9 mouse cellular contexts compared by ENCODE assay signal in the genomic region with DNA sequence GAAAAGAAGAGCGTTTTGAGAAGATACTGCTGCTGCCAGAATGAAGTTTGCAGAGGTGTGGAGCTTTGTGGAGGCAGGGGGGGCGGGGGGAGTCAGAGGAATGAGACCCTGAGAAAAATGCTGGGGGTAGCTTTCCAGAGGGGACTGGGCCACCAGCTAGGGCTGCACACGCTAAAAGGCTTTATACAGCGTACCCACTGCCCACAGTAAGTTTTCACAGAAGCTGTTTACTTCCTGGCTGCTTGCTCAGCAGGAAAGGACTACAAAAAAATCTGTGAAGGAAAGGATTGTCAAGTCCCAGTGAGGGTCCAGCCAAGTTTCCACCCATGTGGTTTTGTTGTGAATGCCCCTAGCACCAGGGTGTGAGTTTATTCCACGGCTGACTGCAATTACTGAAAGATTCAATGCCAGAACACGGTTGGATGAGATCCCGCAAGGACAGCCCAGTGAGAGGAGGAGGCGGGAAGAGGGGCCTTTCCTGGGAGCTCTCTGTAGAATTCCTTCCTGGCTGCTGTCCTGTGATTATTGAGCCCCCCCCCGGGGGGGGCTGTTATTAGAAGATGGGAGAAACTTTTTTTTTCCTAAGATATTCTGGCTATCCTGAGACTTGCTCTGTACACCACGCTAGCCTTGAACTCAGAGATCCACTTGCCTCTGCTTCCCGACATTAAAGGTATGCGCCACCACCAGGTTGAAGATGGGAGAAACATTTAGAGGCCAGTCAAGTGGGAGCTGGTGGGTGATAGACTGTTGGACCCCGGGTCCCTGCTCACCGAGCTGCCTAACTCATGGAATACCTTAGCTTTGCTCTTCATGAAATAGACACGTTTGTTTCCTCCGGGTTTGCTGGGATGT. TPM values are rescaled to one million over a fixed set of nuclear protein-coding genes. Genes with fewer than 3 reads are reported as not detected.
DNase-seq lines count a peak whose midpoint lies in the region; ATAC-seq and TF ChIP-seq lines count a peak whose summit lies in the region.
"Had no signal": no experiment of that assay in that cellular context is flagged by ENCODE, and none has a peak within 500 bp of the region (broad histone marks: within the 10 kb centered on the region; RNA-seq: fewer than 3 reads in every experiment).

No protein-coding gene starts in this region.

- no peaks in the 10 kb centered on the region for H3K27me3 ChIP-seq in stomach, embryonic 15.5 days (replicated peaks)
- no peaks in the 10 kb centered on the region for H3K27me3 ChIP-seq in stomach, postnatal 0 days (ENCODE audit: control insufficient read depth, insufficient read depth, low read length)
- no peaks in the 10 kb centered on the region for H3K27me3 ChIP-seq in neural tube, embryonic 14.5 days (ENCODE audit: control insufficient read depth, insufficient read depth, low read length)
- H3K27me3 ChIP-seq in intestine, postnatal 0 days (replicated peaks; ENCODE audit: control insufficient read depth, insufficient read depth, low read length) = no peaks in the 10 kb centered on the region

- peak overlapping the region; percentile 2; the same call in 1 of the 2 replicates for H3K4me2 ChIP-seq in stomach, embryonic 15.5 days
- H3K4me2 ChIP-seq in stomach, postnatal 0 days (replicated peaks; ENCODE audit: low read depth) = no peak overlapping the region
- no peak overlapping the region for H3K4me2 ChIP-seq in neural tube, embryonic 14.5 days (ENCODE audit: low read depth, low read length)
- H3K4me2 ChIP-seq in intestine, postnatal 0 days (replicated peaks; ENCODE audit: low read depth) = no peak overlapping the region

- no peak for ATAC-seq in stomach, embryonic 15.5 days (ENCODE audit: insufficient read depth, low FRiP score, low read depth)
- ATAC-seq in stomach, postnatal 0 days (ENCODE audit: low FRiP score, low TSS enrichment) = no peak
- ATAC-seq in neural tube, embryonic 14.5 days (ENCODE audit: low read depth) = peak; percentile 86
- ATAC-seq in inflammation-experienced regulatory T-cells, adult 6 months = no peak
- no peak for ATAC-seq in intestine, postnatal 0 days

- peak; percentile 15 for DNase-seq in cerebellum, adult 11-12 months
- DNase-seq in cerebellum, adult 11 months = no peak
- DNase-seq in stomach, postnatal 0 days (ENCODE audit: low spot score) = no peak
- DNase-seq in layer of hippocampus, postnatal 36 days = peak; percentile 23 to 24

- H3K27ac ChIP-seq in stomach, embryonic 15.5 days = no peak overlapping the region
- no peak overlapping the region for H3K27ac ChIP-seq in stomach, postnatal 0 days (replicated peaks)
- H3K27ac ChIP-seq in neural tube, embryonic 14.5 days (ENCODE audit: low read depth, low read length) = no peak overlapping the region
- no peak overlapping the region for H3K27ac ChIP-seq in intestine, postnatal 0 days (ENCODE audit: low read depth, low read length)

- H3K4me3 ChIP-seq in stomach, embryonic 15.5 days (replicated peaks) = no peak overlapping the region
- no peak overlapping the region for H3K4me3 ChIP-seq in stomach, postnatal 0 days (ENCODE audit: low read depth, low read length)
- H3K4me3 ChIP-seq in neural tube, embryonic 14.5 days (ENCODE audit: low read depth, low read length) = no peak overlapping the region
- H3K4me3 ChIP-seq in intestine, postnatal 0 days (ENCODE audit: low read depth, low read length) = no peak overlapping the region

- no peaks in the 10 kb centered on the region for H3K36me3 ChIP-seq in stomach, embryonic 15.5 days
- no peaks in the 10 kb centered on the region for H3K36me3 ChIP-seq in stomach, postnatal 0 days (ENCODE audit: control insufficient read depth, insufficient read depth, low read length)
- no peaks in the 10 kb centered on the region for H3K36me3 ChIP-seq in neural tube, embryonic 14.5 days (ENCODE audit: control insufficient read depth, insufficient read depth, low read length)
- H3K36me3 ChIP-seq in intestine, postnatal 0 days (ENCODE audit: control insufficient read depth, insufficient read depth) = no peaks in the 10 kb centered on the region

- no peak overlapping the region for H3K9ac ChIP-seq in stomach, embryonic 15.5 days
- no peak overlapping the region for H3K9ac ChIP-seq in stomach, postnatal 0 days (ENCODE audit: low read length)
- no peak overlapping the region for H3K9ac ChIP-seq in neural tube, embryonic 14.5 days (replicated peaks; ENCODE audit: low read depth, low read length)
- H3K9ac ChIP-seq in intestine, postnatal 0 days (ENCODE audit: low read depth, low read length) = no peak overlapping the region

- no peak for TF ChIP-seq CTCF in stomach, postnatal 0 days (IDR thresholded peaks at IDR 0.05; ENCODE audit: low read depth)
- TF ChIP-seq CTCF in intestine, postnatal 0 days (IDR thresholded peaks at IDR 0.05; ENCODE audit: low read depth) = no peak

- TF ChIP-seq EP300 in stomach, postnatal 0 days (optimal IDR thresholded peaks at IDR 0.05) = no peak

- 45% methylated on average over 16 of the region's 16 CpGs for WGBS in stomach, embryonic 15.5 days
- 51% methylated on average over 16 of the region's 16 CpGs for WGBS in stomach, postnatal 0 days
- WGBS in neural tube, embryonic 14.5 days = 39% methylated on average over 16 of the region's 16 CpGs
- 59% methylated on average over 16 of the region's 16 CpGs for whole genome bisulfite sequencing in intestine, postnatal 0 days

- H3K9me3 ChIP-seq in stomach, embryonic 15.5 days = no peaks in the 10 kb centered on the region
- no peaks in the 10 kb centered on the region for H3K9me3 ChIP-seq in stomach, postnatal 0 days (ENCODE audit: control insufficient read depth, low read length)
- H3K9me3 ChIP-seq in neural tube, embryonic 14.5 days (ENCODE audit: control insufficient read depth, low read length) = no peaks in the 10 kb centered on the region
- H3K9me3 ChIP-seq in intestine, postnatal 0 days (ENCODE audit: control insufficient read depth) = no peaks in the 10 kb centered on the region

- H3K4me1 ChIP-seq in stomach, embryonic 15.5 days = peaks cover 6% of the 10 kb centered on the region; the same call in 1 of the 2 replicates
- no peaks in the 10 kb centered on the region for H3K4me1 ChIP-seq in stomach, postnatal 0 days (replicated peaks; ENCODE audit: control insufficient read depth, insufficient read depth)
- H3K4me1 ChIP-seq in neural tube, embryonic 14.5 days (ENCODE audit: control insufficient read depth, insufficient read depth, low read length) = no peaks in the 10 kb centered on the region
- H3K4me1 ChIP-seq in intestine, postnatal 0 days (replicated peaks; ENCODE audit: control insufficient read depth, insufficient read depth, low read length) = no peaks in the 10 kb centered on the region

RNA-seq across cellular contexts. Expression of a gene that starts 49.8 kb away (rescaled TPM):
- polyA plus RNA-seq in stomach, embryonic 15.5 days (2015; fragmentation: Nextera tagmentation; extraction: Ambion mirVana) = not detected in 2 replicates
- not detected in 2 replicates for polyA plus RNA-seq in stomach, postnatal 0 days (2015; fragmentation: Nextera tagmentation; extraction: Ambion mirVana)
- total RNA-seq in layer of hippocampus, postnatal 36 days (2021) = not detected
- polyA plus RNA-seq in neural tube, embryonic 14.5 days (2014; fragmentation: Nextera tagmentation; extraction: Ambion mirVana) = not detected in 2 replicates
- 10 to 100 TPM in 1 of 3 experiments, 1 to 10 TPM in 2; 3.7 to 11.3 (median 6.7) TPM for polyA plus RNA-seq in inflammation-experienced regulatory T-cells, adult 6 months (2017; shearing (Covaris generic))
- not detected in 2 replicates for polyA plus RNA-seq in intestine, postnatal 0 days (2015; fragmentation: Nextera tagmentation; extraction: Ambion mirVana)
- polyA plus RNA-seq: gonadal fat pad, adult 2 months had no signal

RNA-seq across cellular contexts. Expression of a gene that starts 56.9 kb away (rescaled TPM):
- 0.40 and 0.44 TPM in 2 replicates for polyA plus RNA-seq in stomach, embryonic 15.5 days (2015; fragmentation: Nextera tagmentation; extraction: Ambion mirVana)
- 0.51 and 0.53 TPM in 2 replicates for polyA plus RNA-seq in stomach, postnatal 0 days (2015; fragmentation: Nextera tagmentation; extraction: Ambion mirVana)
- total RNA-seq in layer of hippocampus, postnatal 36 days (2021) = not detected
- 0.40 and 0.50 TPM in 2 replicates for polyA plus RNA-seq in neural tube, embryonic 14.5 days (2014; fragmentation: Nextera tagmentation; extraction: Ambion mirVana)
- polyA plus RNA-seq in inflammation-experienced regulatory T-cells, adult 6 months (2017; shearing (Covaris generic)) = 1 to 10 TPM; 1.5 to 3.3 (median 1.6) TPM
- polyA plus RNA-seq in intestine, postnatal 0 days (2015; fragmentation: Nextera tagmentation; extraction: Ambion mirVana) = 0.46 and 0.56 TPM in 2 replicates
- polyA plus RNA-seq: gonadal fat pad, adult 2 months had no signal

Comparison
In these comparisons a context has a peak if more than half of its experiments do, and no peak if none do; other contexts are left out.
1. DNase-seq: peak in cerebellum, adult 11-12 months (single experiment) and layer of hippocampus, postnatal 36 days (2 of 2); none in cerebellum, adult 11 months (single experiment) and stomach, postnatal 0 days (single experiment).